8 mouse cellular contexts compared by ENCODE assay signal in the genomic region with DNA sequence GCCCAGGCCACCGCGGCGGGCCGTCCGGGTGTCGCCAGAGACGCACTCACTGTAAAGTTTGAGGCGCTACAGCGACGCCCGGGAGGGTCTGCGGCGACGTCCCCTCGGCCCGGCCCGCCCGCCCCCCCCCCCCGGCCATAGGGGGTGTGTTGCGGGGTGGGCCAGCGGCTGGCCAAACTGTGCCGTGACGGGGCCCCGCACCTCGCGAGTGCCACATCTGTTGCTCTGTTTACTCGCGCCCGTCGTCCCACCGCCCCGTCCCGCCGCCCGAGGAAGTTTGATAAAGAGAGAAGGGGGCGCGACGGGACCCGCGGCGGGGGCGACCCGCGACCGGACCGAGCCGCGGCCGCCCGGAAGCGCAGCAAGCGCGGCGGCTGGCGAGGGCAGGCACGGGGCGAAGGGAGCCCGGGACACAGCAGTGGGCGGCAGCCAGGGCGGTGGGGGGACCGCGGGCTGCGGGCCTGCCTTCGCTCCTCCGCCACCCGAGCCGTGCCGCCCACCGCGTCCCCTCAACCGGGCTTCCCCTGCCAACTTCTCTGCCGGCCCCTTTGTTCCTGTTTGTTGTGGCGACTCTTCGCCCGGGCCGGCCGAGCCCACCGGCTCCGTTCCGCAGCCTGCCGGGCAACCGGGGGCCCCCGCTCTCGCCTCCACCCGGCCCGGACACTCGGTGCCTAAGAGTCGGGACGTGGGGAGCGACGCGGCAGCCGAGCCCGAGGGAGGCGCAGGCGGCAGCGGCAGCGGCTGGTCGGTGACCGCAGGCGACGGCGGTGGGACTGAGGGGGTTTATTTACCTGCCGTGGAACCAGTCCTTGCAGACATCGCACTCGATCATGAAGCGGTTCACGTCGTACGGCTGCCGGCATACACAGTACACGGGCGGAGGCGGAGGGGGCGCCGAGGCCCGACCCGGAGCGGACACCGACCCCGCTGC. TPM values are rescaled to one million over a fixed set of nuclear protein-coding genes. Genes with fewer than 3 reads are reported as not detected.
DNase-seq lines count a peak whose midpoint lies in the region; ATAC-seq and TF ChIP-seq lines count a peak whose summit lies in the region.

No protein-coding gene starts in this region.

- H3K4me1 ChIP-seq in ES-E14 (ENCODE audit: control insufficient read depth in 2 of 2, insufficient read depth in 2 of 2, low read length in 2 of 2, poor library complexity in 1 of 2) = no peaks in the 10 kb centered on the region
- peaks cover 12% of the 10 kb centered on the region for H3K4me1 ChIP-seq in embryonic facial prominence, embryonic 10.5 days
- no peaks in the 10 kb centered on the region for H3K4me1 ChIP-seq in heart, postnatal 0 days (ENCODE audit: control insufficient read depth, insufficient read depth)
- peaks cover 5% of the 10 kb centered on the region; the same call in 1 of the 2 replicates for H3K4me1 ChIP-seq in limb, embryonic 15.5 days
- H3K4me1 ChIP-seq in midbrain, embryonic 16.5 days (ENCODE audit: control insufficient read depth, insufficient read depth, low read length) = peaks cover 15% of the 10 kb centered on the region
- H3K4me1 ChIP-seq in stomach, embryonic 14.5 days (ENCODE audit: control insufficient read depth, insufficient read depth, low read length) = no peaks in the 10 kb centered on the region

- H3K4me2 ChIP-seq in heart, postnatal 0 days (ENCODE audit: low read depth, low read length) = peak overlapping the region; percentile 84
- H3K4me2 ChIP-seq in limb, embryonic 15.5 days = peak overlapping the region; percentile 74
- H3K4me2 ChIP-seq in midbrain, embryonic 16.5 days (ENCODE audit: low read length) = peak overlapping the region; percentile 68
- peak overlapping the region; percentile 69 for H3K4me2 ChIP-seq in stomach, embryonic 14.5 days (replicated peaks; ENCODE audit: low read depth, low read length)

- no peak for TF ChIP-seq EP300 in heart, postnatal 0 days (IDR thresholded peaks at IDR 0.05; ENCODE audit: low read depth)

- DNase-seq in embryo, embryonic 10 days (ENCODE audit: low spot score) = peak; percentile 35
- no peak for DNase-seq in embryo, embryonic 9.5 days (ENCODE audit: extremely low spot score)
- DNase-seq in ES-E14 (ENCODE audit: low read depth, low spot score) = no peak
- DNase-seq in embryonic facial prominence, embryonic 10.5 days (ENCODE audit: low spot score) = peak; percentile 63
- no peak for DNase-seq in heart, postnatal 0 days (ENCODE audit: low spot score)

- H3K27me3 ChIP-seq in embryonic facial prominence, embryonic 10.5 days (replicated peaks; ENCODE audit: low read depth, poor library complexity, severe bottlenecking) = no peaks in the 10 kb centered on the region
- no peaks in the 10 kb centered on the region for H3K27me3 ChIP-seq in heart, postnatal 0 days (ENCODE audit: control insufficient read depth, insufficient read depth, low read length)
- H3K27me3 ChIP-seq in limb, embryonic 15.5 days = no peaks in the 10 kb centered on the region
- H3K27me3 ChIP-seq in midbrain, embryonic 16.5 days (ENCODE audit: control insufficient read depth, insufficient read depth, low read depth, low read length) = no peaks in the 10 kb centered on the region
- no peaks in the 10 kb centered on the region for H3K27me3 ChIP-seq in stomach, embryonic 14.5 days (ENCODE audit: control insufficient read depth, insufficient read depth, low read length)

- no peaks in the 10 kb centered on the region for H3K9me3 ChIP-seq in ES-E14 (ENCODE audit: control insufficient read depth, insufficient read depth, low read depth, low read length)
- no peaks in the 10 kb centered on the region for H3K9me3 ChIP-seq in embryonic facial prominence, embryonic 10.5 days
- H3K9me3 ChIP-seq in heart, postnatal 0 days (replicated peaks; ENCODE audit: control insufficient read depth, low read length) = no peaks in the 10 kb centered on the region
- H3K9me3 ChIP-seq in limb, embryonic 15.5 days = no peaks in the 10 kb centered on the region
- H3K9me3 ChIP-seq in midbrain, embryonic 16.5 days (replicated peaks; ENCODE audit: control insufficient read depth, low read length, poor library complexity, severe bottlenecking) = no peaks in the 10 kb centered on the region
- H3K9me3 ChIP-seq in stomach, embryonic 14.5 days (ENCODE audit: control insufficient read depth, low read depth, low read length) = no peaks in the 10 kb centered on the region

- H3K27ac ChIP-seq in ES-E14 (ENCODE audit: insufficient read depth, low read depth, low read length, poor library complexity, severe bottlenecking) = peak overlapping the region; percentile 14
- peak overlapping the region; percentile 98 for H3K27ac ChIP-seq in embryonic facial prominence, embryonic 10.5 days (replicated peaks)
- peak overlapping the region; percentile 99 for H3K27ac ChIP-seq in heart, postnatal 0 days (ENCODE audit: low read depth)
- peak overlapping the region; percentile 97 for H3K27ac ChIP-seq in limb, embryonic 15.5 days
- H3K27ac ChIP-seq in midbrain, embryonic 16.5 days (ENCODE audit: low read length) = peak overlapping the region; percentile 96
- H3K27ac ChIP-seq in stomach, embryonic 14.5 days (ENCODE audit: low read length) = peak overlapping the region; percentile 97

- H3K36me3 ChIP-seq in ES-E14 (ENCODE audit: control insufficient read depth, insufficient read depth, low read length, poor library complexity, severe bottlenecking) = no peaks in the 10 kb centered on the region
- H3K36me3 ChIP-seq in embryonic facial prominence, embryonic 10.5 days (replicated peaks) = no peaks in the 10 kb centered on the region
- H3K36me3 ChIP-seq in heart, postnatal 0 days (replicated peaks; ENCODE audit: control insufficient read depth, insufficient read depth, low read length) = no peaks in the 10 kb centered on the region
- no peaks in the 10 kb centered on the region for H3K36me3 ChIP-seq in limb, embryonic 15.5 days
- H3K36me3 ChIP-seq in midbrain, embryonic 16.5 days (ENCODE audit: control insufficient read depth, insufficient read depth, low read length) = no peaks in the 10 kb centered on the region
- no peaks in the 10 kb centered on the region for H3K36me3 ChIP-seq in stomach, embryonic 14.5 days (ENCODE audit: control insufficient read depth, insufficient read depth, low read length)

- no peak for TF ChIP-seq CTCF in heart, postnatal 0 days (IDR thresholded peaks at IDR 0.05; ENCODE audit: low read depth)

- H3K4me3 ChIP-seq in ES-E14 (ENCODE audit: insufficient read depth in 1 of 2, low read depth in 1 of 2, low read length in 2 of 2, poor library complexity in 1 of 2, severe bottlenecking in 1 of 2) = peak overlapping the region; percentile 81 to 91
- peak overlapping the region; percentile 98 for H3K4me3 ChIP-seq in embryonic facial prominence, embryonic 10.5 days
- H3K4me3 ChIP-seq in heart, postnatal 0 days (ENCODE audit: low read depth, low read length) = peak overlapping the region; percentile 93
- peak overlapping the region; percentile 97 for H3K4me3 ChIP-seq in limb, embryonic 15.5 days
- H3K4me3 ChIP-seq in midbrain, embryonic 16.5 days (ENCODE audit: low read depth, low read length) = peak overlapping the region; percentile 99
- H3K4me3 ChIP-seq in stomach, embryonic 14.5 days (ENCODE audit: low read depth, low read length) = peak overlapping the region; percentile 97

- in situ Hi-C loops in ES-E14 (cut with MboI; ENCODE audit: low sequenced_read_pairs in 2 of 2, unreplicated experiment in 2 of 2) = no loop called here

- H3K9ac ChIP-seq in ES-E14 (ENCODE audit: insufficient read depth, low read depth, low read length, poor library complexity, severe bottlenecking) = peak overlapping the region; percentile 92
- peak overlapping the region; percentile 96 for H3K9ac ChIP-seq in heart, postnatal 0 days (replicated peaks; ENCODE audit: low read depth, low read length)
- peak overlapping the region; percentile 91 for H3K9ac ChIP-seq in limb, embryonic 15.5 days
- peak overlapping the region; percentile 97 for H3K9ac ChIP-seq in midbrain, embryonic 16.5 days (ENCODE audit: low read depth, low read length)
- peak overlapping the region; percentile 88 for H3K9ac ChIP-seq in stomach, embryonic 14.5 days (replicated peaks; ENCODE audit: low read depth, low read length)

- ATAC-seq in heart, postnatal 0 days (ENCODE audit: insufficient read depth, low read depth) = peak; percentile 43
- ATAC-seq in limb, embryonic 15.5 days (ENCODE audit: insufficient number of reproducible peaks, low FRiP score, low TSS enrichment, low read depth) = peak; percentile 21; the same call in 1 of the 2 replicates
- ATAC-seq in midbrain, embryonic 16.5 days = peak; percentile 77
- ATAC-seq in stomach, embryonic 14.5 days (ENCODE audit: insufficient number of reproducible peaks, insufficient read depth, low FRiP score, low read depth) = peak; percentile 47

- WGBS in embryonic facial prominence, embryonic 10.5 days = under 1% methylated on average over 121 of the region's 121 CpGs
- WGBS in heart, postnatal 0 days = under 1% methylated on average over 91 of the region's 121 CpGs
- WGBS in limb, embryonic 15.5 days = 1% methylated on average over 106 of the region's 121 CpGs
- under 1% methylated on average over 69 of the region's 121 CpGs for WGBS in midbrain, embryonic 16.5 days
- WGBS in stomach, embryonic 14.5 days = under 1% methylated on average over 102 of the region's 121 CpGs

TF ChIP-seq in ES-E14, 5 proteins besides CTCF, POLR2A, EP300 and RAD21:
- no peak for TF ChIP-seq CHD2 (IDR thresholded peaks at IDR 0.05; ENCODE audit: low read depth, low read length)
- TF ChIP-seq ZC3H11A (IDR thresholded peaks at IDR 0.05; ENCODE audit: borderline replicate concordance, low read depth, low read length) = no peak
- TF ChIP-seq MAFK (IDR thresholded peaks at IDR 0.05; ENCODE audit: insufficient read depth, low read depth, low read length) = no peak
- TF ChIP-seq HCFC1 (IDR thresholded peaks at IDR 0.05; ENCODE audit: borderline replicate concordance, insufficient read depth, low read length) = no peak
- no peak for TF ChIP-seq ZNF384 (IDR thresholded peaks at IDR 0.05; ENCODE audit: low read depth, low read length)
TF ChIP-seq in ES-E14: peak in this region for 0.

RNA-seq across cellular contexts. Expression of a gene that starts 0.7 kb away (rescaled TPM):
- total RNA-seq in ES-E14 (2012; rRNA removed) = 7.4 and 11.9 TPM in 2 replicates
- polyA plus RNA-seq in embryonic facial prominence, embryonic 10.5 days (2016; fragmentation: Nextera tagmentation; extraction: Ambion mirVana) = 9.5 and 11.1 TPM in 2 replicates
- total RNA-seq in heart, postnatal 0 days (2014; rRNA removed; ENCODE audit: low replicate concordance) = 9.0 and 10.1 TPM in 2 replicates
- polyA plus RNA-seq in heart, postnatal 0 days (2015; fragmentation: Nextera tagmentation; extraction: Ambion mirVana) = 3.5 and 4.0 TPM in 2 replicates
- 6.1 and 7.1 TPM in 2 replicates for polyA plus RNA-seq in limb, embryonic 15.5 days (2015; fragmentation: Nextera tagmentation; extraction: Ambion mirVana)
- polyA plus RNA-seq in midbrain, embryonic 16.5 days (2015; fragmentation: Nextera tagmentation; extraction: Ambion mirVana) = 4.6 and 5.8 TPM in 2 replicates
- polyA plus RNA-seq in stomach, embryonic 14.5 days (2014; fragmentation: Nextera tagmentation; extraction: Ambion mirVana) = 6.5 and 7.2 TPM in 2 replicates

Comparison
In these comparisons a context has a peak if more than half of its experiments do, and no peak if none do; other contexts are left out.
1. DNase-seq: peak in embryo, embryonic 10 days (single experiment) and embryonic facial prominence, embryonic 10.5 days (single experiment); none in embryo, embryonic 9.5 days (single experiment), ES-E14 (single experiment) and heart, postnatal 0 days (single experiment).
2. H3K27ac ChIP-seq: peak in every context shown above with its lines; median percentile 99 in heart, postnatal 0 days; 98 in embryonic facial prominence, embryonic 10.5 days; 97 in limb, embryonic 15.5 days; 97 in stomach, embryonic 14.5 days; 96 in midbrain, embryonic 16.5 days; 14 in ES-E14.
3. ATAC-seq: peak in every context shown above with its lines; median percentile 77 in midbrain, embryonic 16.5 days; 47 in stomach, embryonic 14.5 days; 43 in heart, postnatal 0 days; 21 in limb, embryonic 15.5 days.
4. Peak in every context shown above with its lines, with median percentiles within 50 percentile points of each other: H3K4me3 ChIP-seq, H3K9ac ChIP-seq and H3K4me2 ChIP-seq.